Mouse (Mus musculus): ENCODE results near the gene Slit1.

Slit1 gene

DNA sequence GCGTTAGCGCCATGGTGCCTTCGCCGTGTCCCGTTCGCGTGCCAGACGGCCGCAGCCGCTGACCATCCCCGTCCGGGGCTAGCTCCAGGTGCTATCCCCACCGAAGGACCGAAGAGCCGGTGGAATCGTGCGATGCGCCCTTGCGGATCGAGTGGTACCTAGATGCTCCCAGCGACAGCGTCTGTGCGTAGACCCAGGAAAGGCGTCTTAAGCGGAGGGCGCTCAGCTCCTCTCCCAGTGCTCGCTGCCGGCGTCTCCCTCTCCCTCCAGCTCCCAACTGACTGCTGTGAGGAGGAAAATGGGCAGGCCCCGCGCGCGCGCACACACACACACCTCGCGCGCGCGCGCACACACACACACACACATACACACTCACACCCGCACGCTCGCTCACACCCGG is at the start of gene Slit1:
Gene Slit1, minus strand, starts transcription at position 270 of the 400 bp plus-strand sequence.
- peak in 1 of 2 experiments; percentile 37 for DNase-seq

DNA sequence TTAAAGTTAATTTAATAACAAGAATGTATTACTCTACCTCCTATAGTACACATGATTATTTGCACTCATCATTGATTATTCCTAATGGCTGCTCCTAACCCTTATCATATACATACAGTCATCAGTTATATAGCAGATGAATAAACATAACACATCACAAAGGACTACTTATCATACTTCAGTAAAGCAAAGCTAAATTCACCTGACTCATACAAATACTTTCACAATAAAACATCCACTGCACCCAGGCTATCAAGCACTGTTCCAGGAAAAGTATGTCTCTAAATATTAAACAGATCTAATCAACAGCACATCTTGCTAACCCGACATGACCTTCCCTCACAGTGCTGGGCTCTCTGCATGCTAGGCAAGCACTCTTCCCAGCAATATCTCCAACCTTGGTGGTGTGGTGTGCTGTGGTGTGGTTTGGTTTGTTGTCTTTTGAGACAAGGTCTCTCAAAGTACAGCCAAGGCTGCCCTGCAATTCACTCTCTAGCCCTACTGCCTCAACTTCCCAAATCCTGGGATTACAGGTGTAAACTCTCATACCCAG is 49.5 kb upstream of the Slit1 start:
- DNase-seq, result no peak

DNA sequence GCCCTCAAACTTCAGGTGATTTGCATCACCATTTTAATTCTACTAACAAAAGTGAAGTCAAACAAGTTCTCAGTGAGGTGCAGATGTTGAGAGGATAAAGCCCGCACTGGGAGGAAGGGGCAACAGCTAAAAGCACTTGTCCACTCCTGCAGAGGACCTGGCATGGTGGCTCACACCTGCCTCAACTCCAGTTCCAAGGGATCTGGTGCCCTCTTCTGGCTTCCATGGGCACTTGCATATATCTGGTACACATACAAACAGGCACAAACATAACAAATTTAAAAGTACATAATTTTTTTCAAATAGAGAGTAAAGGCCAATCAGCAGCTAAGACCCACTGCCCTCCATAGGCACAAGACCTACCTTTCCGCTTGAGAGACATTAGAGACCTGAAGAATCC is 47.9 kb upstream of the Slit1 start:
- DNase-seq, result no peak

DNA sequence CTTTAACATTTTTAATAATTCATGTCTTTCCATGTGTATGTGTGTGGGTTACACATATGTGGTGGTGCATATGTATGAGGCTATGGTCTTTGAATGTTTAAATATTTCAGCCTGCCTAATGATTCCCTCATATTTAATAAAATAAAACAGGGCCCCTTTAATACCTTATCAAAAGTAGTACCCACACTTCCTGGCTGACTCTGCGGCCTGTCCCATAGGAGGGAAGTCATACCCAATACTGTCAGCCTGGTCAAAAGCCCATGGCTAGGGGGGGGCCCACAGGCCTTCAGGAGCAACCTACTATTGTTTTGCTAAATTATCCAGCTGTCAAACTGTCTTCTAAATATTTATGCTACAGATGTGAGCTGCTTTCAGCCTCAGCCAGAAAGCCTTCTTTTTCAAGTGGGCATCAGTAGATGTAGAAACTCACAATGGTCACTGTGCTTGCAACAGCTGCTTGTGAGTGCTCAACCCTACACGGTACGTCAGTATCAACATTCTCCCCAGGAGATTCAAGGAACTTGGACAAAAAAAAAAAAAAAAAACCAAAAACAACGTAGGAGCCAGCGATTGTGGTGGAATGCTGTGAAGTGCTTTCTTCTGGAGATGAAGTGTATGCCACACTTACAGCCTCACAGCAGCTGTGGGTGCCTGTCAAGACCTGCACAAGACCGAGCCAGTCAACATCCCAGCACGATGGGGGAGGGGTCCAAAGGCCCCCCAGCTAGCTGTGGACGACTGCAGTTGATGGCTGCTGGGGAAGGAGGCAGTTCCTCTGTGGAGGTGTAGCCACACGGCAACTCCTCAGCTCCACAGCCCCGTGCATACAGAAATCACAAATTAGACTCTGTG is 45.9 kb upstream of the Slit1 start:
- DNase-seq, result no peak

DNA sequence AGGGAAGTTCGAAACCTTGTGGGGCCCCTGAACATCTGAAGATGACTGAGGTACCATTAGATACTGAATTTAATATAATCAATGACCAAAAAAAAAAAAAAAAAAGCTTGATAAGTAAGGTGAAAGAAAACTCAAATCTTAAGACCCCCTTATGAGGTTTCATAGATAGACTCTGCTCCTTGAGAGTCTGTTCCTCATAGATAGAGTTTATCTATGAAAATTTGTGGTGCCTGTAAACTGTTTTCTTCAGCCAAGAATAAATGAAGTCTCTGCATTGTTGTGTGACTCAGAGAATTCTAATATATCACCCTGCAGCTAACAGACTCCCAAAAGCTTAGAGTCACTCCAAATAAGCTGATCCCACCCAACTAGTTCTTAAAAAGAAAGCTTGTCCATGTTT is 43.4 kb upstream of the Slit1 start:
- no peak for DNase-seq

DNA sequence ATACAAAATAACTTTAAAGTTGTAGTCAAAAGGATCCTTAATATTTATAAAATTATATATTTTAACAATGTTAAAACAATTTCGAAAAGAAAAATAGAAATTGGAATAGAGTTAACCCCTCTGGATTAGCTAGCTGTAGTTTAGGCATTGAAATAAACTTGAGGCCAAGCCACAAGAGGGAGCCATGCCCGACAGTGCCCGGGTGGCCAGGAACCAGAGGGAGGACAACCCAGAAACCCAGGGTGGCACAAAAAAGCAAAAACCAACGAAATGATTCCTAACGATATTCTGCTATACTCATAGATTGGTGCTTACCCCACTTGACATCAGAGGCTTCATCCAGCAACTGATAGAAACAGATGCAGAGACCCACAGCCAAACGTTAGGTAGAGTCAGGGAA is 34.0 kb upstream of the Slit1 start:
- DNase-seq, result peak; percentile 30 to 38

DNA sequence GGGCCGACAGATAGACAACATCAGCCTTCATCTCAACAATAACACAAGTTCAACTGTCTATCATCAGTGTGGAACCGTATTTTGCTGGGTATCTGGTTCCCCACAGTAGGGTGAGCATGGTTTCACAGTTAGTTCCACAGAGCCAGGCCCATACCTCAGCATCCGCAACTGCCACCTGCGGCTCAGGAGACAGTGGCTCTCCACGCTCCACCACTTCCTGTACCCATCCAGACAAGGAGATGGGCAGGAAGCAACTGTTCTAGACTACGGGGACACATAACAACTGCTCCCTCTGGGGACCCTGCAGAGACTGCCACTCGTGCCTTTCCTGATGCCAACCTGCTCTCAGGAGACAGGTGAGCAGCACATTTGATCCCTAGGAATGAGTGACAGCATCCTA is 25.2 kb upstream of the Slit1 start:
- DNase-seq, result no peak

DNA sequence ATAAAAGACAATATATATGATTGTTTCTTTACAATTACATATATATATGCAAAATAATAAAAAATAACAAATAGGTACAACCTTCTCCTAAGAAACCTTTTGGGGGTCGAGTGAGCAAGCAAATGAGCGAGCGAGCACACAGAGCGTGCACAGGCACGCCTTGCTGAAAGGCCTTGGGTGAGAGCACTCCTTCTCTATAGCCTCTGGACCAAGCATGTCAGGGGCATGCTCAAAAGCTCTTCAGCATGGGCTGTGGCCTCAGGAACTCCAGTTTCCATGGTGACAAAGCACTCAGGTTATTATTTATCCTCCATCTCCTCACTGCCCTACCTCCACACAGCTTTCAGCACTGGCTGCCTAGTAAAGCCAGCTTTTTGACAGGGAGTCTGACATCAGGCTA is 23.2 kb upstream of the Slit1 start:
- DNase-seq, result no peak

DNA sequence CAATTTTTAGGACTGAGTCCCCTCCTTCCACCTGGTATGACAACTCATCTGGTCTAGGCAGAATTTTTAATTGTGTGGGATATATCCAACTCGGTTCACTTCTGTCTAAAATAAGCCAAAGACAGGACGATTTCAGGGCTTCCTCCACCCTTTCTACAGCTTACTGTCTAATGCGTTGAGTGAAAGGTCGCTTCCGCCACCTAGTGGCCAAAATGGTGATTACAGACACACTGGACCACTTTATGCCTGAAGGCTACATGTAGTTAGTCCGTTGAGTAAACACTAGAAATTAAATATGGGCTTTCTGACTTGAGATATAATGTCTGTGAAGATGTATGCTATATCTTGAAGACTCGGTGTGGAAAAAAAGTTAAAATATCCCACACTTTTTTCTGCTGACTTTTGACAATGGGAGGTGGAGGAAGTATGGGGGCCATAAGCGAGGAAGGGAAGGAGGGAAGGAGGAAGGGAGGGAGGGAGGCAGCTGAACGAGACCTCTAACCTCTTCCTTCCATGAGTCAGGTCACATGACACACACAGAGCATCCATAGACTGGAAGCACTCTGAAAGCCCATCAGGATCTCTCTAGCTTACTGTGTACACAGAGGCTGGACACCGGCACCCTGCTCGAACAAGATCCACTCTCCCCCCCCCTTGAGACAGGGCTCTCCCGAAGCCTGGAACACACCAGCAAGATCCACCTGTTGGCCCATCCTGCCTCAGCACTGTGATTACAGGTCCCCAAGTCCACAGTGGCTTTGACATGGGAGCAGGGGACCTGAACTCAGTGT is 20.6 kb upstream of the Slit1 start:
- peak; percentile 94 to 97 for DNase-seq

DNA sequence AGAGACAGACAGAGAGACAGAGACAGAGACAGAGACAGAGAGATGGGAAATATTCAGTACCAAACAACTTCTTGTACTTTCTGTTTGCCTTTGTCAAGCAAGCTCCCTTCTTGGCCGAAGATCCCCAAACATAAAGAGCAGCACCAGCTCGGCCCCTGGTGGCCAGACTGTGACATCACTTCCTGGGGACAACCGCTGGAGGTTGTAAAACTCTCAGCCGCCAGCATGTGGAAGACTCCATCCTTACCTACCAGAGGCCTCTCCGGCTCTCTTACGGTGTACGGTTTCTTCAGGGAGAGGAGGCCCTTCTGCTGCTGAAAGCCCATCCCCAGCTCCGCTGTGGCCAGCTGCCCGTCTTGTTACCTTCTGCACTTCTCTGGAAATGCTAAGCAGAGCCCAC is 18.1 kb upstream of the Slit1 start:
- peak in 1 of 2 experiments; percentile 37 for DNase-seq

DNA sequence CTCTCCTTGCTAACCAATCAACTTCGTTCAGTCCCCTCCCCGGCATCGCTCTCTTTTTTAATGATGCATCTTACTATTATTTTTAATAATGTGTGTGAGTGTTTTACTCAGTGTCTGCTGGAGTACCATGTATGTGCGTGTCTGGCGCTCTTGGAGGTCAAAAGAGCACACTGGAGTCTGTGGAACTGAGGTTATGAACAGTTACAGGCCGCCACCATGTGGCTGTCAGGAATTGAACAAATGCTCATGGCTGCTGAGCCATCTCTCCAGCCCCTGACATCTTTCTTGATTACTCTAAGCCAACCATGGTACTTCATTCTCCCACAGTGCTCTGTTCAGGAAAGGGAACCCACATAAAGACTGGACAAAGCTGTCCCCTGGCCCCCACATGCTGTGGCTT is 16.3 kb upstream of the Slit1 start:
- DNase-seq, result peak; percentile 30 to 35

DNA sequence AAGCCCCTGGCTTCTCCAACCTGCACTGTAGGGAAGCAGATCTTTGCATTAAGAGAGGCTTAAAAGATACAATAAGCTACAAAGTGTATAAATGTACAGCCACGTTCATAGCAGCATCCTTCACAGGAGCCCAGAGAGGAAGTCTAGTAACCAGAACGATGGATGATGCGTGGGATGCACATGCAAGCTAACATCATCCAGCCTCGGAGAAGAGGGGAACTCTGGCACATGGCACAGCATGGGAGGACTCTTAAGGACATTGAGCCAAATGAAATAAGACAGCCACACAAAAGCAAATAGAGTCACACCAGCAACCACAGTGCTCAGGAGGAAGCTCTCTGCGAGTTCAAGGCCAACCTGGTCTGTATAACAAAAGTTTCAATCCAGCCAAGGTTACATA is 15.8 kb upstream of the Slit1 start:
- DNase-seq, result no peak

DNA sequence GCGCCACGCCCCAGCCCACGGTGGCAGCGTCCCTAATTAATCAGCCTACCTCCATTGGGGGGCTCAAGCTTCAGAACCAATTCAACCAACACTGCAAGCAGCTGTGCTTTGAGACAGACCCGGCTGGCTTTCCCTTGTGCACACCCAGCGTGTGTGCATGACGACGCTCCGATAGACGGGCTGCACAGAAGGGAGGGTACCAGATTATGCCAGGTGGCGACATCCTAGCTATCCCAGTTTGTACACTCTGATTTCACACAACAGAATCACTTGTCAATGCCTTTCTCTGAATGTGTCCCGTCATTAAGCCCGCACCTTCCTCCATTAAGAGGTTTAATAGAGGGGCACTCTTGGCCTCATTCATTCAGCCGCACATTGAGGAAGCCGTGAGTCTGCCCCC is 11.3 kb upstream of the Slit1 start:
- DNase-seq, result no peak

DNA sequence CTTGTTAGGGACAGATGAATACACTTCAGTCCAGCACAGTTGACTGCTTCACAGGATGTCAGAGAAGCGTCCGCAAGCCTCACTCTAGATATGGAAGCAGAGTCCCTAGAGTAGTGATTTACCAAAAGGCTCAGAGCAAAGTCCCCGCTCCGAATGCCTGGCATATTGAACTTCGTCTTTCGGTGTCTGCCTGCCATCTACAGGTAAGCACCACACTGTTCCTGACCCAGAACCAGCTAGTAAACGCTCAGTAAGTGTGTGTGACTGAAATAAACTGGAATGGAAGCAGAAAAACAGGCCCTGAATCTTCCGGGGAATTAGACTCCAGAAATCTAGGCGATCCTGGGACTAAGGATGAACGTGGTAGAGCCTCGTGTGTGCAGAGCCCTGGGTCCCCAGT is 8.4 kb upstream of the Slit1 start:
- no peak for DNase-seq

DNA sequence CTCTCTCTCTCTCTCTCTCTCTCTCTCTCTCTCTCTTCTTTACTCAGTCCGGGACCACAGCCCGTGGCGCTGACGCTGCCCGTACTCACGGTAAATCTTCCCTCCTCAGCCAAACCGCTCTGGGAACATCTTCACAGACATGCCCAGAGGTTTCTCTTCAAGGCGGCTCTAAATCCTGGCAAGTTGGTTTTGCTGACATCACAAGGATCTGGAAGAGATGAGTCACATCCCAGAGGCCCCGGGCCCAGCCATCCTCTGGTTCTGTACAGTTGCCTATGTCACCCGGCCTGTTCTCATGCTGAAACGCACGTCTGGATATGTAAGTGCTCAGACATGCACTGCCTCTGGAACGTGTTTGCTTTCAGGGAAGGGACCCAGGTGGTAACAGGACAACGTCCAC is 4.0 kb upstream of the Slit1 start:
- no peak for DNase-seq

DNA sequence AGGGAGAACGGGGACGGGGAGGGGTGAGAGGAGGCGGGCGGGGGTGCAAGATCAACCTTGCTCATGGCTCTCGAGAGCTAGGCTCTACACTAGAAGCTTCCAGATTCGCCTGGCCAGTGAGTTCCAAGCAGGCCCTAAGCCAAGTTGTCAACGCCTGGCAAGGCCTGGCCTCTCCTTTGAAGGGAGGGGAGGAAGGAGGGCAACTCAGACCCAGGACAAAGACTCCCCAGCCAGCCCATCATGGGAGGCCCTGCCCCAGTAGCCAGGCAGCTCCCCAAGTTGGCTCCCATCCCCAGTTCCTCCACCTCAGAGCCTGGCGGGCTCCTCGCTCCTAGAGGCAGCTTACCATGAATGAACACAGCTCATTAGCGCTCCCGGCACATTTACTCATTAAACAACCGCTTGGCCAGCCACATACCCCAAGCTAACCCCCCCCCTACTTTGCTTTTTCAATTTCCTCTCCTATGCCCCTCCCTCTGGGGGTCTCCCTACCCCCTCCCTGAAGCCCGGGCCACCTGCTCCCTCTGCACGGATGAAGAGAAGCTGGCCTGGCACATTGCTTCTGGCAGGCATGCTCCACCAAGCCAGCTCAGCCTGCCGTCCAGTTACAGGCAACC is 2.6 kb upstream of the Slit1 start:
- peak; percentile 76 to 80 for DNase-seq

DNA sequence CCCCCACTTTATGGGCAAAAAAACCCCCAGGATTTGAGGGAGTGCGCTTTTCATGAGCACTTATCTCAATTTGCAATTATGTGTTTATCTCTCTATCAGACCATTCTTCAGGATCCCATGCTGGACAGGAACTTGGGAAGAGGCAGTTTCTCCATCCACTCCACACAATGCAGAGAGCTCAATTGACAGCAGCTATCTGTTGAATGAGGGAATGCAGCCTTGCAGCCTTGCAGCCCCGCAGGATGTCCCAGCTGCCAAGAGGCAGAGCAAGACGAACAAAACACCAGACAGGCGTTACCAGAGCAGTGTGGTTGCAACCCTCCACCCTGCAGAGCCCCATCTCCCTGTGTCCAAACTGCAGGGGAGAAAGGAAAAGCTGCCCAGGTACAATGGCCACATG is 4.6 kb downstream of the Slit1 start:
- DNase-seq, result no peak

DNA sequence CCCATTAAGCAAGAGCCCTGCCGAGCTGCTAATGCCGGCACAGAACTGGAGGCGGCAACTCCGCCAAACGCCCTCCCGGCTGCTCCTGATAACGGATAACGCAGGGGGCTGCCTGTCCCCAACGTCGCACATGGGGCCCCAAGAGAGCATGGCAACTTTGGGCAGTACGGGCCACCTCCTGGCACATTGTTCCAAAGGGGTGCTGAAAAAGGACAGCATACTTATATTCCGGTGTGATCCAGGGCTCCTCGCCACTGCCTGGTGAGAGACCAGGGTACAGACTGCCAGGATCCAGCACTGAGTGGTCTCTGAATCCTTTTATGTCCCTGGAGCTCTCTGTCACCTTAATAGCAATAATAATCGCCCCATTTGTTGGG is 5.0 kb downstream of the Slit1 start:
- no peak for DNase-seq

DNA sequence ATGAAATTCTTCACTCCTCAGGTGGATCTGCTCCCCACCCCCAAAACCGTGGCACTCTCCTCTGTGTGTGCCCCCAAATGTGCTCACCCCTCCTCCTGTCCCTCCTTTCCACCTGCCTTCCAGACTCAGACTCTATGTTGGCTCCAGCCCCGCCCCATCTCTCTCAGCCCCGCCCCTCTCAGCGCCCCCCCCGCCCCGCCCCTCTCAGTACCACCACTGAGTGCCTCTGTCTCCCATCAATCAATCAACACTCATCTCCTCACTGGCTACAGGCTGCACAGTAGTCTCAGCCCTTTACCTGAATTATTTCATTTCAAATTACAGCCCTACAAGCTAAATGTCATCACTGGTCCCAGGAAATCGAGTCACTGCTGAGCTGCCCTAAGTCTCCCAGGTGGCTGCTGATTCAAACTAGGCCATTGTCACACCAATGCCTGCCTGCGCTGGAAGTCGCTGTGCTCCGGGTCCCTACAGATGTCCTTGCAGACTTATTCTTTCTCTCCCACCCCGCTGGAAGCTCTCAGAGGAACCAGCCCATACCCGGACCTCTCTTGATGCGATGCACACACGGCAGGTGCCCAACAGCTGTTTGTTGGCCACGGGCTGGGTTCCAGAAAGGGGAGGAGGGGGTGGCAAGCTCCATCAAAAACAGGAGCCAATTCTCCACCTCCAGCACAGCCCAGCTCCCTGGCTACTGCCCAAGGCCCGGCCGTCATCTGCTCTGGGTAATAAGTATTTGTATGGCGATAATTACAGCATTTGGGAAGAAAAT is 5.6 kb downstream of the Slit1 start:
- DNase-seq, result peak; percentile 73 to 79

DNA sequence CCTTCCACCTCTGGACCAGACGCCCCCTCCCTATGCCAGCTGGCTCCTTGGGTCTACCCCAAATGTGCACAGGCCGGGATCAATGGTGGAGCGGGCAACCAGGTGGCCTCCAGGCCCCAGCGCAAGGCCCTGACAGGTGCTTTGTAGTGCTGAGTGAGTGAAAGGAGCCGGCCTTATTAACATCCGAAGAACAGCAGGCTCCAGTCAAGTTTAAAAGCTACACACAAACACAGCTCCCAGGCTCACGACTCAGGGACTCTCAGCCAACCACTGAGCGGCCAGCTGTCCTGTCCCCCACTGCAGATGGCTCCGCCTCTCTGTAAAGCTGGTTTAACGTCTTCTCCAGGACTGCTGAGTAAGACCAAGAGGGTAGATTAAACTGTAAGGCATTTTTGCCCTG is 8.8 kb downstream of the Slit1 start:
- DNase-seq, result no peak

DNA sequence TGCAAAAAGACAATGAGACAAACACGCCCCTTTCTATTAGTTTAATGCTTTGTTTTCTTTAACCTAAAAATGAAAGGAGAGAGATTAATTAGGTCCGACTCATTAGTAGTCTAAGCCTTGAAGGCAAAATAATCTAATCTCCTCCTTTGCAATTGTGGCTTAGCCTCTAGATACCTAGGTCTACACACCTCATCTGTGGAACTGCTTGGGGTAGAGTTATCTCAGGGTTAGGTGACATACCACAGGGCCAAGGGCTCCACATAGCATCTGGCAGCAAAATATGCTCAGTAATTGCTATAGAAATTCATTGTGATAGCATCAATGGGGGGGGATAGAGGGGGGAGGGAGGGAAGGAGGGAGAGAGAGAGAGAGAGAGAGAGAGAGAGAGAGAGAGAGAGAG is 18.0 kb downstream of the Slit1 start:
- no peak for DNase-seq

DNA sequence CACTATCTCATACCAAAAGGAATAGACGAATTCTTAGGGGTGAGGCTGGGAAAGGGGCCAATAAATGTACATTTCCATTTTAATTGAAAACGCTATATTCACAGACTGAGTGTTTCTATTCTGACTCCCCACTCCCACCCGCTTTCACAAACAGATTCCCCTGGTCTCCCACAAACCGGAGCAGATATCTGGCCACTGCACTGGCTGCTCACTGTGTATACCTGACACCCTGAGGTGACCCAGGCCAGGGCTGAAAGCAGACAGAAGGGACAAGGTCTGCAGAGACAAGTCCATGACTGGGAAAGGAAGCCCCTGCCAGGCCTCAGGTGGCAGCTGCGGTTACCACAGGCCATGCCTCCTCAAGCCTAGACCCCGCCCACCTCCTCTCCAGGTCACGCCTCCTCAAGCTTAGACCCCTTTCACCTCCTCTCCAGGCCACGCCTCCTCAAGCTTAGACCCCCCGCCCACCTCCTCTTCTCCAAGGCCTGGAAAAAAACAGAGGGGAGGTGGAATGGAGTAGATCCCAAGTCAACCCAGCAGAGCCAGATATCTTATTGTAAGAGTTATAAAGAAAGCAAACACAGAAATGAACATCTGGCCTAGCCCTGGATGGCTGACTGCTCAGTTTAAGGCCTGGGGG is 18.5 kb downstream of the Slit1 start:
- no peak for DNase-seq
